Mouse (Mus musculus): Measurements from ENCODE around the gene Dhrs1. TPM values are rescaled to one million over a fixed set of nuclear protein-coding genes. Genes with fewer than 3 reads are reported as not detected.

The Dhrs1 gene
- total RNA-seq, 2 experiments from 2014 or later: 40.1 to 41.3 TPM

Other genes starting within 250 kb of the Dhrs1 start
- not detected for gene Cpne6, start 235.2 kb downstream of the Dhrs1 start, total RNA-seq (2021)
- not detected for gene Nrl, start 220.7 kb downstream of the Dhrs1 start, total RNA-seq (2021)
- gene Pck2, start 205.4 kb downstream of the Dhrs1 start, total RNA-seq (2021): 10 to 100 TPM; 21.6 to 21.8 TPM
- 10 to 100 TPM; 44.5 to 54.3 TPM for gene Dcaf11, start 185.7 kb downstream of the Dhrs1 start, total RNA-seq (2021)
- gene A730061H03Rik, start 185.3 kb downstream of the Dhrs1 start, total RNA-seq (2021): 1 to 10 TPM in 1 of 2 experiments, not detected in 1; 1.4 TPM
- 100 to 1,000 TPM; 294 to 332 TPM for gene Fitm1, start 170.1 kb downstream of the Dhrs1 start, total RNA-seq (2021)
- 10 to 100 TPM; 82.0 to 88.4 TPM for gene Psme1, start 167.6 kb downstream of the Dhrs1 start, total RNA-seq (2021)
- 10 to 100 TPM; 49.1 to 53.6 TPM for gene Emc9, start 160.4 kb downstream of the Dhrs1 start, total RNA-seq (2021)
- 100 to 1,000 TPM; 124 to 153 TPM for gene Psme2, start 154.6 kb downstream of the Dhrs1 start, total RNA-seq (2021)
- gene Rnf31, start 154.0 kb downstream of the Dhrs1 start, total RNA-seq (2021): 10 to 100 TPM; 21.2 to 22.4 TPM
- gene Irf9, start 142.1 kb downstream of the Dhrs1 start, total RNA-seq (2021): 1 to 10 TPM; 7.0 to 9.0 TPM
- gene Rec8, start 127.7 kb downstream of the Dhrs1 start, total RNA-seq (2021): 1 to 10 TPM; 2.7 to 3.2 TPM
- gene Ipo4, start 109.7 kb downstream of the Dhrs1 start, total RNA-seq (2021): 100 to 1,000 TPM in 1 of 2 experiments, 10 to 100 TPM in 1; 97.6 to 104 TPM
- gene Gm49378, start 107.8 kb downstream of the Dhrs1 start, total RNA-seq (2021): 1 to 10 TPM; 1.7 to 2.4 TPM
- gene Tm9sf1, start 101.9 kb downstream of the Dhrs1 start, total RNA-seq (2021): 10 to 100 TPM; 46.8 to 47.8 TPM
- 1 to 10 TPM; 1.4 to 2.0 TPM for gene Tssk4, start 95.5 kb downstream of the Dhrs1 start, total RNA-seq (2021)
- gene Mdp1, start 85.2 kb downstream of the Dhrs1 start, total RNA-seq (2021): 10 to 100 TPM; 27.2 to 27.5 TPM
- 10 to 100 TPM; 12.7 to 13.9 TPM for gene Gmpr2, start 73.7 kb downstream of the Dhrs1 start, total RNA-seq (2021)
- 100 to 1,000 TPM; 257 to 278 TPM for gene Nedd8, start 73.6 kb downstream of the Dhrs1 start, total RNA-seq (2021)
- gene Tinf2, start 63.9 kb downstream of the Dhrs1 start, total RNA-seq (2021): 10 to 100 TPM; 21.6 to 21.7 TPM
- gene Tgm1, start 31.8 kb downstream of the Dhrs1 start, total RNA-seq (2021): under 1 TPM; 0.39 to 0.49 TPM
- 10 to 100 TPM; 10.9 to 12.8 TPM for gene Rabggta, start 23.4 kb downstream of the Dhrs1 start, total RNA-seq (2021)
- 10 to 100 TPM; 16.9 to 18.5 TPM for gene Nop9, start within 50 bp of the Dhrs1 start, total RNA-seq (2021)
- under 1 TPM in 1 of 2 experiments, not detected in 1; 0.36 TPM for gene Cideb, start 12.8 kb upstream of the Dhrs1 start, total RNA-seq (2021)
- under 1 TPM; 0.13 to 0.20 TPM for gene Ltb4r2, start 15.7 kb upstream of the Dhrs1 start, total RNA-seq (2021)
- under 1 TPM; 0.49 to 0.64 TPM for gene Ltb4r1, start 20.3 kb upstream of the Dhrs1 start, total RNA-seq (2021)
- gene Adcy4, start 38.4 kb upstream of the Dhrs1 start, total RNA-seq (2021): 10 to 100 TPM in 1 of 2 experiments, 1 to 10 TPM in 1; 9.2 to 11.3 TPM
- 10 to 100 TPM in 1 of 2 experiments, 1 to 10 TPM in 1; 9.4 to 10.7 TPM for gene Ripk3, start 43.2 kb upstream of the Dhrs1 start, total RNA-seq (2021)
- 10 to 100 TPM; 23.0 to 26.0 TPM for gene Nfatc4, start 77.5 kb upstream of the Dhrs1 start, total RNA-seq (2021)
- gene Nynrin, start 108.3 kb upstream of the Dhrs1 start, total RNA-seq (2021): 10 to 100 TPM; 27.5 to 33.0 TPM
- under 1 TPM; 0.47 to 0.52 TPM for gene Cbln3, start 138.7 kb upstream of the Dhrs1 start, total RNA-seq (2021)
- 10 to 100 TPM; 15.7 to 16.9 TPM for gene Khnyn, start 139.3 kb upstream of the Dhrs1 start, total RNA-seq (2021)
- gene Sdr39u1, start 154.6 kb upstream of the Dhrs1 start, total RNA-seq (2021): 10 to 100 TPM; 45.7 to 50.1 TPM
- 10 to 100 TPM; 70.9 to 91.6 TPM for gene Cma1, start 199.0 kb upstream of the Dhrs1 start, total RNA-seq (2021)
- 1 to 10 TPM; 3.7 to 4.2 TPM for gene Cma2, start 205.3 kb upstream of the Dhrs1 start, total RNA-seq (2021)

Data from gastrocnemius, postnatal 4 days (tissue).